Mouse (Mus musculus) T-helper 1 cell (primary cell): ENCODE results near the gene Ubr4.

Experiments used
- in situ Hi-C: fragments of 300-600 bp; cut with MboI, MseI; formaldehyde crosslinking; loops from one replicate; pipeline ENCODE4 v1.15.1; 2025; ENCODE audit warnings: high pct_unique_total_duplicates

The Ubr4 gene

GRCm38 (mm10) chr4:139351931-139352711 is at the start of gene Ubr4, which contains the start of the genes Mrto4 and Emc1:
Ubr4 (plus strand) TSS chr4:139352609.
Mrto4 (minus strand) TSS chr4:139352576.
Emc1 (plus strand) TSS chr4:139352587.
- in situ Hi-C loops = no loop called here

DNA sequence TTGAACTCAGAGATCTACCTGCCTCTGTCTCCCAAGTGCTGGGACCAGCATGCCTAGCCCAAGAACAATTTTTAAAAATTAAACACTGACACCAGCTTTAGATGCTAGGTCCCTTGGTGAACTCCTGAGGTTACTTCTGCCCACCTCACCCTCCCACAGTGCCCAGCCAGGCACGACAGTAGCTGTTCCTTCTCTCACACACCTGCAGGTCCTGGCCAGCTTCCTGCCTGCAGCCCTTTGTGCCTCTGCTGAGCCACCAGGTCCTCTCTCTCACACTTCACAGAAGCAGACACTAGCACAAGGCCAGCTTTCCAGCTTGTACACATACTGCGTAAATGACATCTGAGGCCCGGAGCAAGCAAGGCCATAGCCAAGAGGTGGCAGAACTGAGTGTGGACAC is 46.9 kb upstream of the Ubr4 start:
- in situ Hi-C loops = no loop called here

GRCm38 (mm10) chr4:139307916-139308315 is 44.5 kb upstream of the Ubr4 start:
- in situ Hi-C loops = no loop called here

DNA sequence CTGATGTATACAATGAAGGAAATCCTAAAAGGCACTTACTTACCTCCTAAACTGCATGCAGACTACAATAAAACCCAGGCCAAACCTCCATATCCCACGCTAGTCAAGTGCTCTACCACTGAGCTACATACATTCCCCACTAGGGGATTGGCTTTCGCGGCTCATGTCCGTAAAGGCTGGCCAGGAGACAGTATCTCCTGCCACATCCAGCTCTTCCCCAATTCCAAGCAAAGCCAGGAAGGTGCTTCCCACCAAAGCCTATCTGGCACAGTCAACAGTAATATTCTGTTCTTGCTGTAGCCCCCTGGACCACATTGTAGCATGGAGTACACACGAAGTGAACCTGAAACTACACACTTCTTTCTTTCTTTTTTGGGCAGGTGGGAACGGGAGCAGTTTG is 42.8 kb upstream of the Ubr4 start:
- in situ Hi-C loops = loop anchor here (10.0 kb wide), 1 partner anchor 225 kb away; no protein-coding TSS in a partner anchor

DNA sequence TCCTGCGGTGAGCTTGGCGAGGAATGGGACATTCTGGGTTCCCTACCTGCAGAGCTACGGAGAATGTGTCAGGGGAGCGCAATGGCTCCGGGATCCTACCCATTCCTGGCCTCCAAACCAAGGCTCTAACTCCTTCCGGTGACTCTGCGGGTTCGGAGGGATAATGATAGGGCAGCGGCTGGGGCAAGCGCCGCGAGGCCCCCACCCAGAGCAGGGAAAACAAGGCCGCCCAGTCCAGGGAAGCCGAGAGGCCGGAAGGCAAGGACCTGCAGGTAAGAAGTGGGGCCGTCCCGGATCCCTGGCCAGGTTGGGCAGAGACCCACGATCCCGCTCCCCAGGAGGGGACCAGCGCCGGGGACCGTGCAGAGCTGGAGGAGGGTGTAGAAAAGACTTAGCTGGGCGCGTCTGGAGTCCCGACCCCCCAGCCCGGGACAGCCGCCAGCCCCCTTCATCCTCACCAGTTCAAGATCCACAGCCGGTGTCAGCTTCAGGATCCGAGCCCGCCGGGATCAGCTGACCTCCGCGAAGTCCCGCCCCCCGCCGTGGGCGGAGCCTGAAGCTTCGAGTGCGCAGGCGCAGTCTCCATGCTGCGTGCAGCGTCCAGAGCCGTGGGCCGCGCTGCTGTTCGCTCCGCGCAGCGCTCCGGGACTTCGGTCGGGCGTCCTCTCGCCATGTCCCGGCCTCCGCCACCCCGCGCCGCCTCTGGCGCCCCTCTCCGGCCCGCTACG is 42.1 kb upstream of the Ubr4 start, which contains the start of the genes Pqlc2 and Akr7a5:
Gene Pqlc2 (minus strand): TSS at position 538 of the 728 bp plus-strand sequence.
Gene Akr7a5 (plus strand): TSS at position 574 of the 728 bp plus-strand sequence.
- in situ Hi-C loops = loop anchor here (10.0 kb wide), 1 partner anchor 226 kb away; no protein-coding TSS in a partner anchor

DNA sequence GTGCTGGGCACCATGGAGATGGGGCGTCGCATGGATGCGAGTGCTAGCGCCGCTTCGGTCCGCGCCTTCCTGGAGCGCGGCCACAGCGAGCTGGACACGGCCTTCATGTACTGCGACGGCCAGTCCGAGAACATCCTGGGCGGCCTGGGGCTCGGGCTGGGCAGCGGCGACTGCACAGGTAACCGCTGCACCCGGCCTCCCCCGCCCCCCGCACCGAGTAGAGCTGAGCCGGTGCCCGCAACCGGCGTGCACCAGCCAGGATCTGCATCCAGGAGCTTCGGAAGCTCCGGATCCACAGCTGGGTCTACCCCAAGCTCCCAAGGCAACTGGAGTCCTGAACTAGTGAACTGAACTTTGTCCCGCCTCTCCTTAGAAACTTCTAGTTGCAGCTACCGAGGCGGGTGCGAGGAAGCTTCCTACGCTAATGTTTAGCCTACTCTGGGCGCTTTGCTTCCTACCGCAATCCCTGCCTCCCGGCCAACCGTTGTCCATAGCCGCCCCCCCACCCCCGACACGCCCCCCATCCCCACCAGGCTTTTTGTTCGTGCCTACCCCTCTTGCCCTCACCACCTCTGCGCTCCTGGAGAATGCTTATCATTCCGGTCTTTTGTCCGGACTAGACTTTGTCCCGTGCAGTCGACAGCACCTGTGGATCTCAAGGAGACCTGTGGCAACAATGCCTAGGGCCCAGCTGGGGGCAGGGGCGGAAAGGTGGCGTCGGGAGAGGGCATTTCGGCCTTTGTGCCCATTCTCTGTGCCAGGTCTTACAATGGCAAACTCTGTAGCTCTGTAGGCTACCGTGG is 41.3 kb upstream of the Ubr4 start:
- in situ Hi-C loops = loop anchor here (10.0 kb wide), 1 partner anchor 226 kb away; no protein-coding TSS in a partner anchor

DNA sequence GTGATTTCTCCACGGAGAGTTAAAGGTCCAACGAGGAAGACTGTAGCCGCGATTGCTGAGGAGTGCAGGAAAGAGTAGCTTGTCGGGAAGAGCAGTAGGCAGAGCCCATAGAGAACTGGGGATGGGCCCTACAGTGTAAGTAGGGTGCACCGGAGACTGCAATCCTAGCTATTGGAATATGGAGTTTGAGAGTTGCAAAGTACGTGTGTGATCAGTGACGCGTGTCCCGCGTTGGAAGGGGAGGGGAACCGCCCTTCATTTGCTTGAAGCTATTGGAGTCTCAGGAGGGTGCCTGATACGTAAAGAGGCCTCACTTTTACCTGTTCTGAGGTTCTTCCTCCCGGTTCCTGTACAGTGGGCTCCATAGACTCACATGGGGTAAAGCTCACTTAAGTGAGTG is 40.7 kb upstream of the Ubr4 start:
- in situ Hi-C loops = loop anchor here (10.0 kb wide), 1 partner anchor 227 kb away; no protein-coding TSS in a partner anchor

DNA sequence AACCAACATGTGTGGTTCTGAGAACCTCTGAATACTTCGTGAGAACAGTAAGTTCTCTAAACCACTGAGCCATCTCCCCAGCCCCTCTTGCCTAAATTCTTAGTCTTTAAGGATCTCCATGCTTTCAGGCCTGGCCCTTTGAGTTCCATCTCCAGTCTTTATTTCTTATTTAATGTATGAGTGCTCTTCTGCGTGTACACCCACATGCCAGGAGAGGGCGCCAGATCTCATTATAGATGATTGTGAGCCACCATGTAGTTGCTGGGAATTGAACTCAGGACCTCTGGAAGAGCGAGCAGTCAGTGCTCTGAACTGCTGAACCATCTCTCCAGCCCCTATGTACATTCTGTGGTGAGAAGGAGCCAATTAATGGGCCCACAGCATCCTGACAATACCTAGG is 39.8 kb upstream of the Ubr4 start:
- in situ Hi-C loops = loop anchor here (10.0 kb wide), 1 partner anchor 228 kb away; no protein-coding TSS in a partner anchor

DNA sequence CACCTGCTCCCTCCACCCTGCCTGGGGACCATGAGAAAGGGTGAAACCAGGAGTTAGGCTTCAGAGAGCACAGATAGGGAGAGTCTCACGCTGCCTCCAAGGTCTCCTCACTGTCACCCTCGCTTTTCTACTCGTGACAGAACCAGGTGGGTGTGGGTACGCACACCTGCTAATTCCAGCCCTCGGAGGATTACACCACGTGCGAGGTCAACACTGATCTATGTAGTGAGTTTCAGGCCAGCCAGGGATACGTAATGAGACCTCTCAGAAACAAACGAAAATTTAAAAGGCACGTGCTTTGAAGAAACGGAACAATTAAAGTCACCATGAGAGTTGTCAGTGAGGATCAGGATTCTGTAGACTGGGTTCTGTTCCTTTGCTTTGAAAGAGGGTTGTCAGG is 34.0 kb upstream of the Ubr4 start:
- in situ Hi-C loops = loop anchor here (10.0 kb wide), 1 partner anchor 234 kb away; no protein-coding TSS in a partner anchor

GRCm38 (mm10) chr4:139319740-139320139 is 32.7 kb upstream of the Ubr4 start:
- in situ Hi-C loops = loop anchor here (10.0 kb wide), 1 partner anchor 235 kb away; no protein-coding TSS in a partner anchor

DNA sequence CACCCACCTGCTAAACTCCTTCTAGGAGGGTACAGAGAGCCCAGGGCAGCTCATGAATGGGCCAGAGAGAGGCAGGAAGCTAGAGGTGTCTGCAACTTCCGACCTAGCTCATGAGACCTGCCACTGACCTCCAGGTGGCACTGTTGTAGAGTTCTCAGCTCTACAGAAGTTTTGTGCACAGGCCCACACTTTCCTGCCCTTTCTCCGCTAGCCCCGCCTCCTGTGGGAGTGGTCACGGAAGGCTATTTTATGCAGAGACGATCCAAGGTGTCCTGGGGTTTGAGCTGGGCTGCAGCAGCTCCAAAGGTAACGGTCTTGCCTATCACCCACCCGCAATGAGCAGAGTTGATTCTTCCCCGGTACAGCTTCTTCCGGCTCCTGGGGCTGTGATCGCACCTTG is 21.8 kb upstream of the Ubr4 start:
- in situ Hi-C loops = no loop called here

- in situ Hi-C loops = no loop called here
Measured at GRCm38 (mm10) chr4:139334631-139335295, 17.6 kb upstream of the Ubr4 start.

- in situ Hi-C loops = no loop called here
Measured at GRCm38 (mm10) chr4:139335507-139335906, 16.9 kb upstream of the Ubr4 start.

DNA sequence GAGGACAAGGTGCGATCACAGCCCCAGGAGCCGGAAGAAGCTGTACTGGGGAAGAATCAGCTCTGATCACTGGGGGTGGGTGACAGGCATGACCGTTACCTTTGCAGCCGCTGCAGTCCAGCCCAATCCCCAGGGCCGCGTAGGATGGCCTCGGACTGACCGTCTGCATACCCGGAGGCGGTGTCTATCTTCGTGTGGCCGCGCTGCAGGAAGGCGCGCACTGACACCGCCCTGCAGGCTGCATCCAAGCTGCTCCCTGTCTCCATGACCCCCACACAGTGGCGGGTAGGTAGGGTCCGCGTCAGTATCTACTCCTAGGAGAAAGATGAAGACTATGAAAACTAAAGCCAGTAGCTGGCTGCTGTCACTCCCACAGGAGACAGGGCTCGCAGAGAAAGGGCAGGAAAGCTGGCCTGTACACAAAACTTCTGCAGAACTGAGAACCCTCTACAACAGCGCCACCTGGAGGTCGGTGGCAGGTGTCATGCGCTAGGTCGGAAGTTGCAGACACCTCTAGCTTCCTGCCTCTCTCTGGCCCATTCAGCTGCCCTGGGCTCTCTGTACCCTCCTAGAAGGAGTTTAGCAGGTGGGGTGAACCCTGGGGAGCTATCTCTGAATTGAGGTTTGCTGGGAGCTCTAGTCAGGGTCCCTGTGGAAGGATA is 15.5 kb upstream of the Ubr4 start:
- in situ Hi-C loops = no loop called here

DNA sequence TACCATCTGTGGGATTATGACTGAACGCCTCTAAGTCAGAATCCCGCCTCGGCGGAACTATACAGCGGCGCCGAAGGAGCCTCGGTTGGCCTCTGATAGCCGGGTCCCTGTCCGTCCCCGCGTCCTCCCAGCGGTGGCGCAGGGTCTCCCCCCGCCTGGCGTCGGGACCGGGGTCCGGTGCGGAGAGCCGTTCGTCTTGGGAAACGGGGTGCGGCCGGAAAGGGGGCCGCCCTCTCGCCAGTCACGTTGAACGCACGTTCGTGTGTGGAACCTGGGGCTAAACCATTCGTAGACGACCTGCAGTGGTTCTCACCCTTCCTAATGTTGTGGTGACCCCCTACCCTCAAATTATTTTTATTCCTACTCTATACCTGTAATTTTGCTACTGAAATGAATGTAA is 14.3 kb upstream of the Ubr4 start:
- in situ Hi-C loops = no loop called here

DNA sequence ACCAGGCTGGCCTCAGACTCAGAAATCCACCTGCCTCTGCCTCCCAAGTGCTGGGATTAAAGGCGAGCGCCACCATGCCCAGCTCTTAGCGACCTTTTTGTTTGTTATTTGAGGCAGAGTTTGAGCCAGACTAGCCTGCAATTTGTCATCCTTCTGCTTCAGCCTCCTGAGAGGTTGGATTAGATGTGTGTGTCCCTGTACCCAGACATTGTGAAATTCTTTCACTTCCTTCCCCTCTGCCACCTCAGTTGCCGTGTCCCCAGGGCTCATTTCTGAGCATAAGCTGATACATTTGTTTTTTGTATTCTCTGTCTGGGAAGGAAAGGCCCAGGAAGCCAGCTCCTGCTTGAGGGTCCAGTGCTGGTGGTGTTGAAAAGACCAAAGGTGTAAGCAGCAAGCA is 11.6 kb upstream of the Ubr4 start:
- in situ Hi-C loops = no loop called here

GRCm38 (mm10) chr4:139341556-139342233 is 10.7 kb upstream of the Ubr4 start:
- in situ Hi-C loops = no loop called here

GRCm38 (mm10) chr4:139343718-139344117 is 8.7 kb upstream of the Ubr4 start:
- in situ Hi-C loops = no loop called here

- in situ Hi-C loops = no loop called here
Measured at GRCm38 (mm10) chr4:139345416-139346019, 6.9 kb upstream of the Ubr4 start.
